Mouse (Mus musculus): ENCODE measurements around the gene Ngb. TPM values are rescaled to one million over a fixed set of nuclear protein-coding genes. Genes with fewer than 3 reads are reported as not detected.

The Ngb gene
- polyA plus RNA-seq, 1 experiment from 2014 or later: 0.35 TPM

- no peaks in the 10 kb centered on the region for H3K9me3 ChIP-seq (ENCODE audit: low read length)
- H3K4me1 ChIP-seq (ENCODE audit: insufficient read depth, low read length): no peaks in the 10 kb centered on the region
- no peak overlapping the region for H3K27ac ChIP-seq (ENCODE audit: low read length)
- no peaks in the 10 kb centered on the region for H3K36me3 ChIP-seq (ENCODE audit: insufficient read depth, low read length)
- H3K4me3 ChIP-seq (ENCODE audit: low read length): no peak overlapping the region
- no peak overlapping the region for H3K4me2 ChIP-seq (replicated peaks; ENCODE audit: low read depth, low read length)
- ATAC-seq (ENCODE audit: low FRiP score, low TSS enrichment): no peak
- H3K9ac ChIP-seq (replicated peaks; ENCODE audit: low read length): no peak overlapping the region
- no peaks in the 10 kb centered on the region for H3K27me3 ChIP-seq (ENCODE audit: insufficient read depth, low read length)
- WGBS: 80% methylated on average over 5 of the region's 5 CpGs
These were observed 35.9 kb downstream of the Ngb start for GRCm38 (mm10) chr12:87066429-87066828.

- no peak overlapping the region for H3K4me3 ChIP-seq (ENCODE audit: low read length)
- no peak for ATAC-seq (ENCODE audit: low FRiP score, low TSS enrichment)
These were observed 36.9 kb downstream of the Ngb start for GRCm38 (mm10) chr12:87065446-87065845.

GRCm38 (mm10) chr12:87057066-87057465, 45.3 kb downstream of the Ngb start:
- H3K4me1 ChIP-seq (ENCODE audit: insufficient read depth, low read length): no peaks in the 10 kb centered on the region
- no peak for ATAC-seq (ENCODE audit: low FRiP score, low TSS enrichment)
- no peak overlapping the region for H3K4me2 ChIP-seq (replicated peaks; ENCODE audit: low read depth, low read length)
- H3K36me3 ChIP-seq (ENCODE audit: insufficient read depth, low read length): no peaks in the 10 kb centered on the region
- WGBS: 59% methylated on average over 17 of the region's 17 CpGs
- H3K27ac ChIP-seq (ENCODE audit: low read length): no peak overlapping the region
- no peak overlapping the region for H3K4me3 ChIP-seq (ENCODE audit: low read length)
- H3K9me3 ChIP-seq (ENCODE audit: low read length): no peaks in the 10 kb centered on the region
- no peaks in the 10 kb centered on the region for H3K27me3 ChIP-seq (ENCODE audit: insufficient read depth, low read length)
- no peak overlapping the region for H3K9ac ChIP-seq (replicated peaks; ENCODE audit: low read length)

More at GRCm38 (mm10) chr12:87065446-87065845, 36.9 kb downstream of the Ngb start:
- Histone ChIP-seq H3K27ac (ENCODE audit: low read length) (no peak overlapping the region), H3K4me1 (ENCODE audit: insufficient read depth, low read length) (no peaks in the 10 kb centered on the region), H3K9me3 (ENCODE audit: low read length) (no peaks in the 10 kb centered on the region), H3K9ac (replicated peaks; ENCODE audit: low read length) (no peak overlapping the region), H3K4me2 (replicated peaks; ENCODE audit: low read depth, low read length) (no peak overlapping the region), H3K36me3 (ENCODE audit: insufficient read depth, low read length) (no peaks in the 10 kb centered on the region), H3K27me3 (ENCODE audit: insufficient read depth, low read length) (no peaks in the 10 kb centered on the region)
- 85% methylated on average over 11 of the region's 11 CpGs for WGBS

- ATAC-seq (ENCODE audit: low FRiP score, low TSS enrichment): no peak
- H3K36me3 ChIP-seq (ENCODE audit: insufficient read depth, low read length): no peaks in the 10 kb centered on the region
- no peaks in the 10 kb centered on the region for H3K4me1 ChIP-seq (ENCODE audit: insufficient read depth, low read length)
- H3K27ac ChIP-seq (ENCODE audit: low read length): no peak overlapping the region
- H3K4me2 ChIP-seq (replicated peaks; ENCODE audit: low read depth, low read length): no peak overlapping the region
- H3K9ac ChIP-seq (replicated peaks; ENCODE audit: low read length): no peak overlapping the region
- no peaks in the 10 kb centered on the region for H3K9me3 ChIP-seq (ENCODE audit: low read length)
- 74% methylated on average over 7 of the region's 7 CpGs for WGBS
- H3K4me3 ChIP-seq (ENCODE audit: low read length): no peak overlapping the region
- no peaks in the 10 kb centered on the region for H3K27me3 ChIP-seq (ENCODE audit: insufficient read depth, low read length)
These were observed 47.5 kb downstream of the Ngb start for GRCm38 (mm10) chr12:87054873-87055272.

- Histone ChIP-seq H3K9ac (replicated peaks; ENCODE audit: low read length) (no peak overlapping the region), H3K27me3 (ENCODE audit: insufficient read depth, low read length) (no peaks in the 10 kb centered on the region), H3K36me3 (ENCODE audit: insufficient read depth, low read length) (no peaks in the 10 kb centered on the region), H3K4me2 (replicated peaks; ENCODE audit: low read depth, low read length) (no peak overlapping the region), H3K27ac (ENCODE audit: low read length) (no peak overlapping the region), H3K4me3 (ENCODE audit: low read length) (no peak overlapping the region), H3K4me1 (ENCODE audit: insufficient read depth, low read length) (no peaks in the 10 kb centered on the region), H3K9me3 (ENCODE audit: low read length) (no peaks in the 10 kb centered on the region)
- no peak for ATAC-seq (ENCODE audit: low FRiP score, low TSS enrichment)
- 26% methylated on average over 10 of the region's 16 CpGs for WGBS
These were observed 49.5 kb downstream of the Ngb start for GRCm38 (mm10) chr12:87052661-87053321.

- no peaks in the 10 kb centered on the region for H3K27me3 ChIP-seq (ENCODE audit: insufficient read depth, low read length)
- no peaks in the 10 kb centered on the region for H3K9me3 ChIP-seq (ENCODE audit: low read length)
- H3K4me2 ChIP-seq (replicated peaks; ENCODE audit: low read depth, low read length): no peak overlapping the region
- no peak overlapping the region for H3K27ac ChIP-seq (ENCODE audit: low read length)
- H3K9ac ChIP-seq (replicated peaks; ENCODE audit: low read length): no peak overlapping the region
- H3K36me3 ChIP-seq (ENCODE audit: insufficient read depth, low read length): no peaks in the 10 kb centered on the region
- ATAC-seq (ENCODE audit: low FRiP score, low TSS enrichment): no peak
- H3K4me1 ChIP-seq (ENCODE audit: insufficient read depth, low read length): no peaks in the 10 kb centered on the region
- WGBS: 45% methylated on average over 3 of the region's 3 CpGs
- H3K4me3 ChIP-seq (ENCODE audit: low read length): no peak overlapping the region
These were observed 54.8 kb downstream of the Ngb start for GRCm38 (mm10) chr12:87047536-87047935.

Other genes with a start within 250 kb of the Ngb start
- 30.3 and 30.4 TPM in 2 replicates for gene Irf2bpl, start 217.7 kb downstream of the Ngb start, polyA plus RNA-seq (2015; fragmentation: Nextera tagmentation; extraction: Ambion mirVana)
- 24.0 and 24.9 TPM in 2 replicates for gene Cipc, start 155.5 kb downstream of the Ngb start, polyA plus RNA-seq (2015; fragmentation: Nextera tagmentation; extraction: Ambion mirVana)
- gene Zdhhc22, start 112.1 kb downstream of the Ngb start, polyA plus RNA-seq (2015; fragmentation: Nextera tagmentation; extraction: Ambion mirVana): 0.14 TPM in 1 of 2 replicates, not detected in the other
- gene Tmem63c, start 81.2 kb downstream of the Ngb start, polyA plus RNA-seq (2015; fragmentation: Nextera tagmentation; extraction: Ambion mirVana): 0.04 and 0.30 TPM in 2 replicates
- 59.8 and 60.4 TPM in 2 replicates for gene Gstz1, start 44.6 kb upstream of the Ngb start, polyA plus RNA-seq (2015; fragmentation: Nextera tagmentation; extraction: Ambion mirVana)
- gene Pomt2, start 45.4 kb upstream of the Ngb start, polyA plus RNA-seq (2015; fragmentation: Nextera tagmentation; extraction: Ambion mirVana): 20.3 and 20.7 TPM in 2 replicates
- 0.66 and 1.2 TPM in 2 replicates for gene Samd15, start 97.2 kb upstream of the Ngb start, polyA plus RNA-seq (2015; fragmentation: Nextera tagmentation; extraction: Ambion mirVana)
- gene Tmed8, start 97.9 kb upstream of the Ngb start, polyA plus RNA-seq (2015; fragmentation: Nextera tagmentation; extraction: Ambion mirVana): 2.0 and 2.5 TPM in 2 replicates
- 0.60 and 0.67 TPM in 2 replicates for gene Noxred1, start 136.2 kb upstream of the Ngb start, polyA plus RNA-seq (2015; fragmentation: Nextera tagmentation; extraction: Ambion mirVana)
- gene Vipas39, start 163.7 kb upstream of the Ngb start, polyA plus RNA-seq (2015; fragmentation: Nextera tagmentation; extraction: Ambion mirVana): 52.2 and 53.7 TPM in 2 replicates
- 246 and 248 TPM in 2 replicates for gene Ahsa1, start 163.9 kb upstream of the Ngb start, polyA plus RNA-seq (2015; fragmentation: Nextera tagmentation; extraction: Ambion mirVana)
- 0.76 and 1.0 TPM in 2 replicates for gene Ism2, start 197.2 kb upstream of the Ngb start, polyA plus RNA-seq (2015; fragmentation: Nextera tagmentation; extraction: Ambion mirVana)

Measured in kidney, embryonic 16.5 days (tissue).